Mouse (Mus musculus) stomach, postnatal 0 days (tissue): Measurements from ENCODE around the gene Tnpo3.

Experiments used
- CTCF ChIP-seq: IDR thresholded peaks from 2 replicates; pipeline ENCODE4 v1.5.1; 2016; ENCODE audit warnings: antibody characterized with exemption, low read depth, mild to moderate bottlenecking, moderate library complexity
- EP300 ChIP-seq: optimal IDR thresholded peaks from 2 replicates; pipeline ENCODE3; 2016; ENCODE audit warnings: antibody characterized with exemption

- TF ChIP-seq CTCF (no peak), EP300 (no peak)
Observed at GRCm38 (mm10) chr6:29537221-29537620, 72.5 kb downstream of the Tnpo3 start.
